Mouse (Mus musculus): ENCODE data around the gene Gm20388. TPM values are rescaled to one million over a fixed set of nuclear protein-coding genes. Genes with fewer than 3 reads are reported as not detected.
"Not testable (repeated sequence)": the region's sequence is repeated elsewhere in the genome, so short reads cannot be mapped to it uniquely, and the experiment has no call there.

Gm20388 gene
- polyA plus RNA-seq, 1 experiment from 2014 or later = 3.6 TPM

GRCm38 (mm10) chr8:122617947-122618546 is 2707.4 kb downstream of the Gm20388 start:
- no peaks in the 10 kb centered on the region for H3K9me3 ChIP-seq
- H3K27me3 ChIP-seq (replicated peaks; ENCODE audit: low read depth, poor library complexity, severe bottlenecking) = 0 out of 2 replicates have a peak, but pooled peaks cover 4% of the 10 kb centered on the region
- peak; percentile 84 for DNase-seq (ENCODE audit: low spot score)
- H3K27ac ChIP-seq (replicated peaks) = peak overlapping the region; percentile 48; the same call in 1 of the 2 replicates
- no peak overlapping the region for H3K4me3 ChIP-seq
- 34% methylated on average over 5 of the region's 7 CpGs for WGBS
- H3K36me3 ChIP-seq (replicated peaks) = peaks cover 17% of the 10 kb centered on the region
- peaks cover 55% of the 10 kb centered on the region for H3K4me1 ChIP-seq

- Histone ChIP-seq H3K4me3 (no peak overlapping the region), H3K27me3 (replicated peaks; ENCODE audit: low read depth, poor library complexity, severe bottlenecking) (0 out of 2 replicates have a peak, but pooled peaks cover 4% of the 10 kb centered on the region), H3K27ac (replicated peaks) (peak overlapping the region; percentile 71), H3K4me1 (peaks cover 60% of the 10 kb centered on the region), H3K36me3 (replicated peaks) (peaks cover 12% of the 10 kb centered on the region), H3K9me3 (no peaks in the 10 kb centered on the region)
- no peak for DNase-seq (ENCODE audit: low spot score)
- 74% methylated on average over 6 of the region's 6 CpGs for WGBS
Observed at GRCm38 (mm10) chr8:122618660-122619378, 2708.2 kb downstream of the Gm20388 start.

- H3K36me3 ChIP-seq (replicated peaks) = peaks cover 4% of the 10 kb centered on the region
- WGBS = 40% methylated on average over 5 of the region's 5 CpGs
- H3K27me3 ChIP-seq (replicated peaks; ENCODE audit: low read depth, poor library complexity, severe bottlenecking) = 0 out of 2 replicates have a peak, but pooled peaks cover 4% of the 10 kb centered on the region
- H3K9me3 ChIP-seq = no peaks in the 10 kb centered on the region
- peaks cover 65% of the 10 kb centered on the region for H3K4me1 ChIP-seq
- H3K4me3 ChIP-seq = no peak overlapping the region
- no peak for DNase-seq (ENCODE audit: low spot score)
- H3K27ac ChIP-seq (replicated peaks) = peak overlapping the region; percentile 71
Observed at GRCm38 (mm10) chr8:122620446-122620845, 2709.8 kb downstream of the Gm20388 start.

GRCm38 (mm10) chr8:122622727-122623126 is 2712.1 kb downstream of the Gm20388 start, which contains the start of gene Pabpn1l:
Pabpn1l (minus strand) TSS chr8:122622739.
- no peak for DNase-seq (ENCODE audit: low spot score)
- H3K27me3 ChIP-seq (replicated peaks; ENCODE audit: low read depth, poor library complexity, severe bottlenecking) = 0 out of 2 replicates have a peak, but pooled peaks cover 12% of the 10 kb centered on the region
- 60% methylated on average over 6 of the region's 6 CpGs for WGBS
- no peaks in the 10 kb centered on the region for H3K36me3 ChIP-seq (replicated peaks)
- H3K4me3 ChIP-seq = no peak within 1 kb of the TSS
- no peaks in the 10 kb centered on the region for H3K9me3 ChIP-seq
- H3K27ac ChIP-seq (replicated peaks) = no peak within 1 kb of the TSS
- H3K4me1 ChIP-seq = peaks cover 55% of the 10 kb centered on the region

- no peaks in the 10 kb centered on the region for H3K36me3 ChIP-seq (replicated peaks)
- DNase-seq (ENCODE audit: low spot score) = no peak
- peaks cover 25% of the 10 kb centered on the region for H3K27me3 ChIP-seq (replicated peaks; ENCODE audit: low read depth, poor library complexity, severe bottlenecking)
- H3K4me1 ChIP-seq = peaks cover 43% of the 10 kb centered on the region
- H3K9me3 ChIP-seq = no peaks in the 10 kb centered on the region
- no peak overlapping the region for H3K4me3 ChIP-seq
- 90% methylated on average over 17 of the region's 17 CpGs for WGBS
- peak overlapping the region; percentile 51; the same call in 1 of the 2 replicates for H3K27ac ChIP-seq (replicated peaks)
Observed at GRCm38 (mm10) chr8:122623844-122624642, 2713.4 kb downstream of the Gm20388 start.

GRCm38 (mm10) chr8:122624653-122625052 is 2714.0 kb downstream of the Gm20388 start:
- no peak for DNase-seq (ENCODE audit: low spot score)
- H3K9me3 ChIP-seq = no peaks in the 10 kb centered on the region
- 73% methylated on average over 5 of the region's 5 CpGs for WGBS
- H3K36me3 ChIP-seq (replicated peaks) = no peaks in the 10 kb centered on the region
- no peak overlapping the region for H3K4me3 ChIP-seq
- H3K4me1 ChIP-seq = peaks cover 42% of the 10 kb centered on the region
- peak overlapping the region; percentile 51; the same call in 1 of the 2 replicates for H3K27ac ChIP-seq (replicated peaks)
- peaks cover 31% of the 10 kb centered on the region for H3K27me3 ChIP-seq (replicated peaks; ENCODE audit: low read depth, poor library complexity, severe bottlenecking)

- no peak overlapping the region for H3K27ac ChIP-seq (replicated peaks)
- WGBS = 82% methylated on average over 9 of the region's 9 CpGs
- H3K9me3 ChIP-seq = no peaks in the 10 kb centered on the region
- DNase-seq (ENCODE audit: low spot score) = no peak
- H3K36me3 ChIP-seq (replicated peaks) = no peaks in the 10 kb centered on the region
- H3K4me1 ChIP-seq = peaks cover 38% of the 10 kb centered on the region
- no peak overlapping the region for H3K4me3 ChIP-seq
- H3K27me3 ChIP-seq (replicated peaks; ENCODE audit: low read depth, poor library complexity, severe bottlenecking) = peaks cover 40% of the 10 kb centered on the region
Observed at GRCm38 (mm10) chr8:122625811-122626210, 2715.2 kb downstream of the Gm20388 start.

- no peak for DNase-seq (ENCODE audit: low spot score)
- H3K27me3 ChIP-seq (replicated peaks; ENCODE audit: low read depth, poor library complexity, severe bottlenecking) = peaks cover 39% of the 10 kb centered on the region
- H3K9me3 ChIP-seq = no peaks in the 10 kb centered on the region
- no peak overlapping the region for H3K4me3 ChIP-seq
- no peaks in the 10 kb centered on the region for H3K36me3 ChIP-seq (replicated peaks)
- WGBS = 78% methylated on average over 2 of the region's 2 CpGs
- peaks cover 37% of the 10 kb centered on the region for H3K4me1 ChIP-seq
- H3K27ac ChIP-seq (replicated peaks) = no peak overlapping the region
Observed at GRCm38 (mm10) chr8:122626896-122627295, 2716.3 kb downstream of the Gm20388 start.

- Histone ChIP-seq H3K27me3 (replicated peaks; ENCODE audit: low read depth, poor library complexity, severe bottlenecking) (peaks cover 39% of the 10 kb centered on the region), H3K9me3 (no peaks in the 10 kb centered on the region), H3K36me3 (replicated peaks) (peaks cover 8% of the 10 kb centered on the region; the same call in 1 of the 2 replicates), H3K4me3 (no peak overlapping the region), H3K27ac (replicated peaks) (no peak overlapping the region), H3K4me1 (peaks cover 16% of the 10 kb centered on the region)
- DNase-seq (ENCODE audit: low spot score) = no peak
- 19% methylated on average over 10 of the region's 10 CpGs for WGBS
Observed at GRCm38 (mm10) chr8:122629388-122629787, 2718.7 kb downstream of the Gm20388 start.

GRCm38 (mm10) chr8:122630696-122631095 is 2720.1 kb downstream of the Gm20388 start:
- H3K4me3 ChIP-seq = peak overlapping the region; percentile 44
- H3K4me1 ChIP-seq = peaks cover 18% of the 10 kb centered on the region
- peak overlapping the region; percentile 78 for H3K27ac ChIP-seq (replicated peaks)
- peaks cover 22% of the 10 kb centered on the region; the same call in 1 of the 2 replicates for H3K36me3 ChIP-seq (replicated peaks)
- no peaks in the 10 kb centered on the region for H3K9me3 ChIP-seq
- DNase-seq (ENCODE audit: low spot score) = no peak
- WGBS = 50% methylated on average over 22 of the region's 22 CpGs
- H3K27me3 ChIP-seq (replicated peaks; ENCODE audit: low read depth, poor library complexity, severe bottlenecking) = peaks cover 39% of the 10 kb centered on the region

GRCm38 (mm10) chr8:122632134-122632533 is 2721.5 kb downstream of the Gm20388 start:
- H3K27me3 ChIP-seq (replicated peaks; ENCODE audit: low read depth, poor library complexity, severe bottlenecking) = peaks cover 36% of the 10 kb centered on the region
- peaks cover 22% of the 10 kb centered on the region; the same call in 1 of the 2 replicates for H3K36me3 ChIP-seq (replicated peaks)
- peaks cover 32% of the 10 kb centered on the region for H3K4me1 ChIP-seq
- not testable (repeated sequence) for H3K9me3 ChIP-seq; DNase-seq (ENCODE audit: low spot score); H3K27ac ChIP-seq (replicated peaks); H3K4me3 ChIP-seq
- WGBS = 85% methylated on average over 3 of the region's 3 CpGs

- no peaks in the 10 kb centered on the region for H3K9me3 ChIP-seq
- peaks cover 22% of the 10 kb centered on the region; the same call in 1 of the 2 replicates for H3K36me3 ChIP-seq (replicated peaks)
- H3K27ac ChIP-seq (replicated peaks) = no peak overlapping the region
- DNase-seq (ENCODE audit: low spot score) = no peak
- no peak overlapping the region for H3K4me3 ChIP-seq
- peaks cover 26% of the 10 kb centered on the region for H3K27me3 ChIP-seq (replicated peaks; ENCODE audit: low read depth, poor library complexity, severe bottlenecking)
- H3K4me1 ChIP-seq = peaks cover 35% of the 10 kb centered on the region
- 96% methylated on average over 14 of the region's 14 CpGs for WGBS
Observed at GRCm38 (mm10) chr8:122633205-122633604, 2722.6 kb downstream of the Gm20388 start.

Measured in embryonic facial prominence, embryonic 10.5 days (tissue).